Mouse (Mus musculus) cerebellum, adult 9-11 months (tissue): ENCODE measurements around the gene Zfp108.
A peak's percentile ranks its signal among the peaks of the same experiment; 100 is the strongest.

Experiments used
- DNase-seq: peaks from one replicate; pipeline ENCODE4 v3.0.0; 2022

The Zfp108 gene

DNA sequence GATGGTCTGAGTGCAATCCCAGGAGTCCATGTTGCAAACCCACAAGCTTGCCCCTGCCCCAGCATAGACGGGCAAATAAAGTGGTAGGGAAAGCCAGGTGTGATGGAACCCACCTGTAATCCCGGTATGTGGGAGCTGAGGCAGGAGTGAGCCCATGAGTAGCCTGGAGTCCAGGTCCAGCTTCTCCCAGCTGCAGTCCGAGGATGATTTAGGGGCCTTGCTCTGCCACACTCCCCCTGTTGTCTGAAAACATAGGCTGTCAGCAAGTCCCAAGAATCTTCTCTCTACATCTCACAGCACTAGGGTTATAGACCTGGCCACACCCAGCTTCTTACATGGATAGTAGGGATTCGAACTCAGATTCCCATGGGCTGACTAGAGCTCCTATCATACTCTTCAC, 32.3 kb downstream of the Zfp108 start:
- DNase-seq: no peak

GRCm38 (mm10) chr7:24287670-24288069, 33.1 kb downstream of the Zfp108 start:
- no peak for DNase-seq

DNA sequence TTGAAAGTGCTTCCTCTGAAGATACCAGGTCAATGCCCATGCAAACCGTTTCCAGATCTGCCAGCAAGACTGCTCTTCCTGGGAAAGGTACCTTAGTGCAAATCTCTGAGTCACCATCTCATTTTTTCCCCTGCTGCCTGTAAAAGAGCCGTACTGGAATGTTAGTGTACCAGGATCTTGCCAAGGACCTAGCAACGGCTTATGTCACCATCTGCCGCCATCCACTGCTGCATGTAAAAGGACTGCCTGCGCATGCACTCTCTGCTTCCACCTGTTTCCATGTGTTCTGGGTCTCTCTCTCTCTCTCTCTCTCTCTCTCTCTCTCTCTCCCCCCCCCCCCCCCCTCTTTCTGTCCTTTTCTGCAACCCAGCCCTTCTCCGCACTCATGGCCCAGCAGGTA, 33.9 kb downstream of the Zfp108 start:
- DNase-seq: no peak

DNA sequence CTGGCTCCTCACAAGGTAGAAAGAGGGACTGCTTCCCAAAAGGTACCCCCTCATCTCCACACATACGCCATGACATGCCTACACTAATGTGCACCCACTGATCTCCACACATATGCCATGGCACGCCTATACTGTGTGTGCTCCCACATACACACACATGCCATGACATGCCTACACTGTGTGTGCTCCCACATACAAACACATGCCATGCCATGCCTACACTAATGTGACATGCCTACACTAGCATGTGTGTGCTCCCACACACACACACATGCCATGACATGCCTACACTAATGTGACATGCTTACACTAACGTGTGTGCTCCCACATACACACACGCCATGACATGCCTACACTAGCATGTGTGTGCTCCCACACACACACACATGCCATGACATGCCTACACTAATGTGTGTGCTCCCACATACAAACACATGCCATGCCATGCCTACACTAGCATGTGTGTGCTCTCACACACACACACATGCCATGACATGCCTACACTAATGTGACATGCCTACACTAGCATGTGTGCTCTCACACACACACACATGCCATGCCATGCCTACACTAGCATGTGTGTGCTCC, 35.6 kb downstream of the Zfp108 start:
- no peak for DNase-seq

DNA sequence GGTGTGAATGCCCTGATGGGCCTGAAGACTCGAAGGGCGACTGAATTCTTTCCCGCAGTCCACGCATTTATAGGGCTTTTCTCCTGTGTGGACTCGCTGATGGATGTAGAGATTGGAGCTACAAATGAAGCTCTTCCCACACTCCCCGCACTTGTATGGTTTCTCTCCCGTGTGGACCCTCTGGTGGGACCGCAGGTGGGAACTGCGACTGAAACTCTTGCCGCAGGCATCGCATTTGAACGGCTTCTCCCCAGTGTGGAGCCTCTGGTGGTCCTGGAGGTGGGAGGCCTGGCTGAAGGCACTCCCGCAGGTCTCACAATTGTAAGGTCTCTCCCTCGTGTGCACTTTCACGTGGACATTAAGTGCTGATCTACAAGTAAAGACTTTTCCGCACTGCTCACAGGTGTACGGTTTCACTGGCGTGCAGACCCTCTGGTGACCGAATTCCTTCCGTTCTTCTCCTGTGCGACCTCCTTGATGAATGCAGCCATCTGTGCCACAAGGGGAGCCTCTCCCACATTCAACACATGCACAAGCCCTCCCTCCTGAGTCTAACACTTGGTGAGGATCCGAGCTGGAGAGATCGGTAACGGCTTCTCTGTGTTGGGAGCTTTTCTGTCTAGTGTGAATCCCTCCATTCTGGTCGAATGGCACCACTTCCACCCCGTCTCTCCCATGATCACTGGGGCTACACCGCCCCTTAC, 36.9 kb downstream of the Zfp108 start:
- no peak for DNase-seq

DNA sequence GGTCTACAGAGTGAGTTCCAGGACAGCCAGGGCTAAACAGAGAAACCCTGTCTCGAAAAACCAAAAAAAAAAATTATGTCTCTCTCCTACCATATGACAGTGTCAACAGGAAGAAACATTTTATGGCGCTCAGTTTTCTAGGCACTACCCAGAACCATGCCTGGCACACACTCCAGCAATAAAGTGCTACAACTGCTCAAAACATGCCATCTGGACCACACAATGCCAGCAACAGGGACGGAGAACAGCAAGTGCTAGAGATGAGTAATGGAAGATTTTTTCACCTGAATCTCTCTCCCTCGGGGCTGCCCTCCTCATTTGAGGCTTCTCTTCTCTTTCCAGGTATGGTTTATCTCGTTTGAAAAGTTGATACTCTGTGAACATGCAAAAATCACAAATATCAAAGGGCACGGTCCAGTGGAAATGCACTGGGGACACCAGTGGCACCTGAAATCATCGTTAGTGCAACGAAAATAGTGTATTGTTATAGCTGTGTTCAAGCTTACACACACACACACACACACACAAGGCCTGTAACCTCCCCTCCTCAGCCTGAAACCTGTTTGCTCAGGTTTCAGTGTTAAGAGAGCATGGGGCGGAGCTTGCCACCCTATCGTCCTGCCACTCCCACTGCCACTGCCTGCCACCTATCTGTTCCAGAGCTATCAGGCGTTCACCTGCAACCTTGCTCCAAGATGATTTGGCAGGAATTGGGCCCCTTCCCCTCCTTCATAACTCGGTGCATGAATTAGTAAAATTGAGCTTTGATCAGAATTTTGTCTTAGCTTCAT, 38.7 kb downstream of the Zfp108 start:
- no peak for DNase-seq

DNA sequence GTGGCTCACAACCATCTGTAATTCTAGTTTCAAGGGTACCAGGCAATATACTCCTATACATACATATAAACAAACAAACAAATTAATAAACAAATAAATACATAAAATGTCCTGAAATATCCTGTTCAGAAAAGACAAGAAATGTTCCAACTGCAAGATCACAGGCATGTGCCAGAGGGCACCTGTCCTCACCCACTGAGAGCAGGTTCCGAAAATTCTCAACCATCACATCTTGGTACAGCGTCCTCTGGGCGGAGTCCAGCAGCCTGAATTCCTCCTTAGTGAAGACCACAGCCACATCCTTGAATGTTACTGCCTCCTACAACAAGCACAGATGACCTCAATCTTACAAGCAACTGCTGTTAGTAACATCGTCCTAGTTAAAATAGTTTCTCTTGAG, 40.2 kb downstream of the Zfp108 start:
- DNase-seq: no peak

DNA sequence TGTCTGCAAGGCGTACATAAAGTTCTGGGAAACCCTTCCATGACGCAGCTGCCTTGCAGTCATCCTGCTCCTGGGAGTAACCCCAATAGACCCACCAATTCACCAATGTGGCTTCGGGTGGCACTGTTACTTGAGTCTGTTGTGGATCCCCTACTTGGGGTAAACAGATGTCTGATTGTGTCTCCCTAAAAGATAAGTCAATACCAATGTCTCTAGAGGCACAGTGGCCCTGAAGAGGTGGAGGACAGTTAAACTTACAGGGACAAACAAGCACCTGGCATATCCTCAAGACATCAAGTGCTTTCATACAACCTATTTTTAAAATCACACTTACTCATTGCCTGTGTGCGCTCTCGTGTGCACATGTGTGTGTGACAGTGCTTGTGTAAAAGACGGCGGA, 40.8 kb downstream of the Zfp108 start:
- DNase-seq: no peak

GRCm38 (mm10) chr7:24296386-24296785, 41.8 kb downstream of the Zfp108 start:
- no peak for DNase-seq

- DNase-seq: no peak
Observed at GRCm38 (mm10) chr7:24297361-24298095, 42.9 kb downstream of the Zfp108 start.

DNA sequence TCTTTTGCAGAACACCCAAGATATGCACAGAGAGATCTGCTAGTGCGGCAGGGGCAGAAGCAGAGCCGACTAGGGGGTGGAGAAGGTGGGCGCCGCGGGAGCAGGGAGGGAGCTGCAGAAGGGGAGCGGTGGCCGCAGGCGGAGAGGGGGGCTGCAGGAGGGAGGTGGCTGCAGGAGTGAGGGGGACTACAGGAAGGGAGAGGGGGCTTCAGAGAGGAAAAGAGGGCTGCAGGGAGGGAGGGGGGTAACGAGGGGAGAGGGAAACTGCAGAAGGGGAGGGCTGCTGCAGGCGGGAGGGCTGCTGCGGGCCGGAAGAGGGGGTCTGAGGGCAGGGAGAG, 44.0 kb downstream of the Zfp108 start:
- DNase-seq: peak; percentile 62

DNA sequence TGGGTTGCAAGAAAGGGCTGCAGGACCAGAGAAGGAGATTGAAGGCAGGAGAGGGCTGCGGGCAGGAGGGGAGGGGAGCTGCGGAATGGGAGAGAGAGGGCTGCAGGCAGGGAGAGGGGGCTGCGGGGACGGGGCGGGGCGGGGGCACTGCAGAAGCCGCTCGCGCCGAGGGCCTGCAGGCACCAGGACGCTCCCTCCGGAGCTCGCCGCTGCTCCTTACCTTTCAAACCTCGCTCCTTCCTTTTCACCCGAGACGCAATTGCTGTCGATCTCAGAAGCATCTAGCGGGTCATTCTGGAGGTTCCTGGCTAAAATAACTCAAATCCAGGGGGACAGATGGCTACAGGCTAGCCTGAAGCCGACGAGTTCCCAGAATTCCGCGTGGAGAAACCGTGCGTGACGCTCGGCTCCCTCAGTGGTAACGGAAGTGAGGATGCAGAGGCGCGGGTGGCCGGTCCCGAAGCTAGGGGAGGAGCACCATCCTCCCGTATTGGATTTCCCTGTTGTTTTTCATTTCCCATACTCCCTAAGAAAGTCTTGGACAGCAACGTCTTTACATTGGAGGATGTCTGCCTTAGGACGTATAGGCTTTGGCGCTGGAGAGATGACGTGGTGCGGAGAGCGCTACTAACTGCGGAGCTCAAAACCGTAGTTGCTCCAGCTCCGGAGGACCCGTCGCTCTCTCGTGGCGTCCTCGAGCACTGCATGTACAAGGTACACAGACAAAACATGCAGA, 44.5 kb downstream of the Zfp108 start:
- peak; percentile 89 for DNase-seq

DNA sequence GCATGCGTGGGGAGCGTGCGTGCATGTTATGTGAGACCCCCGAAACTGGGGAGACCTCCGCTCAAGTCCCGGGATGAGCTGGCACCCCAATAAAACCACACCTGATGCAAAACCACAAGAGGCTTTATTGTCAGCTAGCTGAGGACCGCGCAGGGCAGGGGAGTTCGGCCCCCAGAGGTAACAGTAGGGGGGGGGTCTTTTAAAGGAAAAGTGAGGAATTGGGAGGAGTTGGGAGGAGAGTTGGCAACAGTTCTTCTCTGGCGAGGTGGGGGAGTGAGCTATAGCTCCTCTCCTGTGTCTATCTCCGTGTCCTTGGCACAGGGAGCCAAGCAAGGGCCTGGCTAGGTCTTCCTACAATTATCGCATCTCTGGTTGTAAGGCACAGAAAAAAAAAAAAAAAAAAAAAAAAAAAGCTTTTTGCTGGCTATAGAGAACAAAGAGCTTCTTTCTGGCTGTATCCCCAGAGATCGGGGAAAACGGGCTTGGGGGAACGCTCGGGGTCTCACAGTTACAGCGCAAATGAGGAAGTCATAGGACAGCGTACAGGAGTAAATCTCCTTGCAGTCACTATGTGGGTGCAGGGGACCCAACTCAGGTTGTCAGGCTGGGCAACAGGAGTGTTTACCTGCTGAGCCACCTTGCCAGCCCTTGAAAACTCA, 45.4 kb downstream of the Zfp108 start:
- peak; percentile 75 for DNase-seq

- DNase-seq: peak; percentile 40
Observed at GRCm38 (mm10) chr7:24300771-24301282, 46.2 kb downstream of the Zfp108 start, which contains the start of gene Zfp61. Zfp61 (minus strand) TSS chr7:24301232.
